Mouse (Mus musculus): ENCODE measurements around the gene Myh9.

DNA sequence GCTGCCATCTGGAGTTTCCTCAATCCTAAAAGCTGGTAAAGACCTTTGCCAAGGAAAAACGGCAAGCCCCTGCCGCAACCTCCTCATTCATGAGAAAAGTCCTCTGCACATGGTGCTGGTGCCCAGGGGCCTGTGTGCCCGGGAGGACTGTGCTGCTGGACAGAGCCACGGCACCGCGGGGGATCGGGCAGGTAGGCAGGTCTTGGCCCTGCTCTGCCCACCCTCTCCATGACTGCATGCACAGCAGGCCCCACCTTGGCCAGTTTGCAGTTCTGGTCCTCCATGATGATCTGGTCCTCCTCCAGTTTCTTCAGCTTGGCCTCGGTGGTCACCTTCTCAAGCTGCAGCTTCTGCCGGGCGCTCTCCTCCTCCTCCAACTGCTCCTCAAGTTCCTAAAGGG is 67.7 kb downstream of the Myh9 start:
- TF ChIP-seq CTCF (IDR thresholded peaks at IDR 0.05) = no peak
- no peak for TF ChIP-seq EP300 (IDR thresholded peaks at IDR 0.05)

Measured in lung, postnatal 0 days (tissue).